8 mouse cellular contexts compared by ENCODE assay signal in genomic region chr7:120201231-120201744, GRCm38 (mm10). TPM values are rescaled to one million over a fixed set of nuclear protein-coding genes. Genes with fewer than 3 reads are reported as not detected.
A peak's percentile ranks its signal among the peaks of the same experiment; 100 is the strongest.
DNase-seq lines count a peak whose midpoint lies in the region; ATAC-seq lines count a peak whose summit lies in the region.

No protein-coding gene starts in this region.

- 5% methylated on average over 14 of the region's 14 CpGs for WGBS in forebrain, embryonic 12.5 days
- 6% methylated on average over 14 of the region's 14 CpGs for whole genome bisulfite sequencing in intestine, embryonic 16.5 days
- 5% methylated on average over 13 of the region's 14 CpGs for WGBS in liver, embryonic 16.5 days (ENCODE audit: insufficient replicate concordance)

- peak overlapping the region; percentile 48 for H3K4me2 ChIP-seq in forebrain, embryonic 12.5 days
- peak overlapping the region; percentile 43 for H3K4me2 ChIP-seq in intestine, embryonic 16.5 days (ENCODE audit: low read depth, low read length)
- peak overlapping the region; percentile 42 for H3K4me2 ChIP-seq in liver, embryonic 16.5 days (ENCODE audit: low read depth, low read length)

- peaks cover 43% of the 10 kb centered on the region for H3K27me3 ChIP-seq in forebrain, embryonic 12.5 days
- peaks cover 19% of the 10 kb centered on the region for H3K27me3 ChIP-seq in intestine, embryonic 16.5 days (replicated peaks; ENCODE audit: control insufficient read depth, insufficient read depth, low read length)
- H3K27me3 ChIP-seq in liver, embryonic 16.5 days (ENCODE audit: control insufficient read depth, insufficient read depth, low read depth, low read length), result peaks cover 6% of the 10 kb centered on the region

- no peak overlapping the region for H3K9ac ChIP-seq in forebrain, embryonic 12.5 days
- peak overlapping the region; percentile 15 for H3K9ac ChIP-seq in intestine, embryonic 16.5 days (ENCODE audit: low read depth, low read length)
- H3K9ac ChIP-seq in liver, embryonic 16.5 days (ENCODE audit: low read depth, low read length), result no peak overlapping the region

- H3K27ac ChIP-seq in forebrain, embryonic 12.5 days, result no peak overlapping the region
- no peak overlapping the region for H3K27ac ChIP-seq in intestine, embryonic 16.5 days (ENCODE audit: low read length)
- H3K27ac ChIP-seq in liver, embryonic 16.5 days (ENCODE audit: low read length), result no peak overlapping the region

- intact Hi-C loops in gastrocnemius, postnatal 14 days (cut with DNase I; ENCODE audit: low total_unique reads), result no loop called here

- no peak for ATAC-seq in forebrain, embryonic 12.5 days (ENCODE audit: low FRiP score)
- no peak for ATAC-seq in intestine, embryonic 16.5 days
- no peak for ATAC-seq in liver, embryonic 16.5 days (ENCODE audit: low read depth)

- H3K4me3 ChIP-seq in forebrain, embryonic 12.5 days (replicated peaks), result peak overlapping the region; percentile 25
- H3K4me3 ChIP-seq in intestine, embryonic 16.5 days (ENCODE audit: low read length), result peak overlapping the region; percentile 24
- H3K4me3 ChIP-seq in liver, embryonic 16.5 days (ENCODE audit: low read depth, low read length), result no peak overlapping the region

- no peaks in the 10 kb centered on the region for H3K9me3 ChIP-seq in forebrain, embryonic 12.5 days
- no peaks in the 10 kb centered on the region for H3K9me3 ChIP-seq in intestine, embryonic 16.5 days (ENCODE audit: control insufficient read depth, low read length)
- H3K9me3 ChIP-seq in liver, embryonic 16.5 days (replicated peaks; ENCODE audit: control insufficient read depth, low read length), result no peaks in the 10 kb centered on the region

- no peaks in the 10 kb centered on the region for H3K36me3 ChIP-seq in forebrain, embryonic 12.5 days (replicated peaks)
- H3K36me3 ChIP-seq in intestine, embryonic 16.5 days (ENCODE audit: control insufficient read depth, insufficient read depth, low read length), result no peaks in the 10 kb centered on the region
- no peaks in the 10 kb centered on the region for H3K36me3 ChIP-seq in liver, embryonic 16.5 days (ENCODE audit: control insufficient read depth, insufficient read depth)

- DNase-seq in cerebellum, postnatal 14 days, result peak; percentile 39 to 52
- DNase-seq in cerebellum, postnatal 4 days (ENCODE audit: low spot score in 2 of 2), result no peak
- DNase-seq in retina, embryonic 14.5 days (ENCODE audit: low spot score), result peak; percentile 14
- DNase-seq in layer of hippocampus, adult 18-20 months (ENCODE audit: low spot score in 2 of 2), result no peak
- DNase-seq in gastrocnemius, postnatal 14 days, result no peak

- H3K4me1 ChIP-seq in forebrain, embryonic 12.5 days, result peaks cover 14% of the 10 kb centered on the region
- peaks cover 9% of the 10 kb centered on the region for H3K4me1 ChIP-seq in intestine, embryonic 16.5 days (ENCODE audit: control insufficient read depth, insufficient read depth, low read length)
- H3K4me1 ChIP-seq in liver, embryonic 16.5 days (ENCODE audit: control insufficient read depth, low read depth, low read length), result no peaks in the 10 kb centered on the region

RNA-seq across cellular contexts. Expression of gene Crym, which starts 0.6 kb away (rescaled TPM):
- polyA plus RNA-seq in forebrain, embryonic 12.5 days (2016; fragmentation: Nextera tagmentation; extraction: Ambion mirVana), result 17.1 and 25.4 TPM in 2 replicates
- 1.4 and 2.0 TPM in 2 replicates for polyA plus RNA-seq in intestine, embryonic 16.5 days (2015; fragmentation: Nextera tagmentation; extraction: Ambion mirVana)
- 0.48 and 0.55 TPM in 2 replicates for polyA plus RNA-seq in liver, embryonic 16.5 days (2015; fragmentation: Nextera tagmentation; extraction: Ambion mirVana)
- total RNA-seq in layer of hippocampus, adult 18-20 months (2021), result 100 to 1,000 TPM; 255 to 271 TPM
- total RNA-seq in gastrocnemius, postnatal 14 days (2021), result 1 to 10 TPM; 8.5 to 9.5 TPM

RNA-seq across cellular contexts. Expression of gene Abca14, which starts 2.5 kb away (rescaled TPM):
- polyA plus RNA-seq in forebrain, embryonic 12.5 days (2016; fragmentation: Nextera tagmentation; extraction: Ambion mirVana), result not detected in 2 replicates
- 0.02 and 0.24 TPM in 2 replicates for polyA plus RNA-seq in intestine, embryonic 16.5 days (2015; fragmentation: Nextera tagmentation; extraction: Ambion mirVana)
- polyA plus RNA-seq in liver, embryonic 16.5 days (2015; fragmentation: Nextera tagmentation; extraction: Ambion mirVana), result 0.02 and 0.04 TPM in 2 replicates
- total RNA-seq in layer of hippocampus, adult 18-20 months (2021), result not detected
- total RNA-seq in gastrocnemius, postnatal 14 days (2021), result not detected

RNA-seq across cellular contexts. Expression of gene Anks4b, which starts 27.6 kb away (rescaled TPM):
- polyA plus RNA-seq in forebrain, embryonic 12.5 days (2016; fragmentation: Nextera tagmentation; extraction: Ambion mirVana), result 0.05 TPM in 1 of 2 replicates, not detected in the other
- polyA plus RNA-seq in intestine, embryonic 16.5 days (2015; fragmentation: Nextera tagmentation; extraction: Ambion mirVana), result 15.7 and 15.9 TPM in 2 replicates
- 2.2 and 2.3 TPM in 2 replicates for polyA plus RNA-seq in liver, embryonic 16.5 days (2015; fragmentation: Nextera tagmentation; extraction: Ambion mirVana)
- total RNA-seq in layer of hippocampus, adult 18-20 months (2021), result under 1 TPM; 0.30 to 0.32 TPM
- under 1 TPM in 1 of 2 experiments, not detected in 1; 0.04 TPM for total RNA-seq in gastrocnemius, postnatal 14 days (2021)

RNA-seq across cellular contexts. Expression of gene Zp2, which starts 56.2 kb away (rescaled TPM):
- polyA plus RNA-seq in forebrain, embryonic 12.5 days (2016; fragmentation: Nextera tagmentation; extraction: Ambion mirVana), result not detected in 2 replicates
- polyA plus RNA-seq in intestine, embryonic 16.5 days (2015; fragmentation: Nextera tagmentation; extraction: Ambion mirVana), result not detected in 2 replicates
- polyA plus RNA-seq in liver, embryonic 16.5 days (2015; fragmentation: Nextera tagmentation; extraction: Ambion mirVana), result not detected in 2 replicates
- total RNA-seq in layer of hippocampus, adult 18-20 months (2021), result under 1 TPM in 1 of 2 experiments, not detected in 1; 0.13 TPM
- under 1 TPM; 0.51 to 0.84 TPM for total RNA-seq in gastrocnemius, postnatal 14 days (2021)

Comparison
In these comparisons a context has a peak if more than half of its experiments do, and no peak if none do; other contexts are left out.
1. DNase-seq: peak in cerebellum, postnatal 14 days (2 of 2) and retina, embryonic 14.5 days (single experiment); none in cerebellum, postnatal 4 days (0 of 2), layer of hippocampus, adult 18-20 months (0 of 2) and gastrocnemius, postnatal 14 days (single experiment).
2. Peak in every context shown above with its lines, with median percentiles within 50 percentile points of each other: H3K4me2 ChIP-seq.